Mouse (Mus musculus) bone marrow, adult 2 months (tissue): ENCODE results near the gene Gpank1. TPM values are rescaled to one million over a fixed set of nuclear protein-coding genes. Genes with fewer than 3 reads are reported as not detected.

Experiments used
- H3K27ac ChIP-seq: fragments of 200-500 bp; 2 replicates; pipeline ENCODE4 v1.5.1; 2012; ENCODE audit warnings: low read depth, mild to moderate bottlenecking, control low read depth, inconsistent platforms, low read length; ENCODE audit not compliant: control insufficient read depth, poor library complexity, insufficient read depth
- H3K4me1 ChIP-seq: fragments of 200-500 bp; 2 replicates; pipeline ENCODE4 v1.6.1; 2011; ENCODE audit warnings: low read length; ENCODE audit not compliant: control insufficient read depth, insufficient read depth
- H3K4me3 ChIP-seq: fragments of 200-500 bp; replicated peaks from 2 replicates; pipeline ENCODE3; 2011; ENCODE audit warnings: mild to moderate bottlenecking, low read depth, low read length, control low read depth; ENCODE audit not compliant: control insufficient read depth
- CTCF ChIP-seq: fragments of 200-500 bp; IDR thresholded peaks from 2 replicates; pipeline ENCODE4 v1.5.1; 2011; ENCODE audit warnings: low read length, control low read depth; ENCODE audit not compliant: control insufficient read depth, insufficient read depth
- POLR2A ChIP-seq: fragments of 200-500 bp; IDR thresholded peaks from 2 replicates; pipeline ENCODE4 v1.6.1; 2011; ENCODE audit warnings: low read depth, mild to moderate bottlenecking, control low read depth, low read length, borderline replicate concordance; ENCODE audit not compliant: control insufficient read depth
- WGBS: fragments of 180-500 bp; shearing (Covaris S2); methylation state at CpG from one replicate; pipeline ENCODE4 v1.1.7; 2018; 5-methylcytosine and 5-hydroxymethylcytosine counted together
- polyA plus RNA-seq: library from polyadenylated mRNA; stranded (reverse); fragments of >200 nt; gene quantifications from 2 replicates; pipeline ENCODE4 v1.2.4, GENCODE M21; 2011; ENCODE audit warnings: low replicate concordance; ENCODE audit not compliant: missing spikeins, insufficient read depth, insufficient read length

The Gpank1 gene
- polyA plus RNA-seq, 1 experiment = 39.0 TPM

- Histone ChIP-seq H3K4me1 (peaks cover 1% of the 10 kb centered on the region; the same call in 1 of the 2 replicates), H3K4me3 (no peak overlapping the region), H3K27ac (no peak overlapping the region)
- WGBS = 91% methylated on average over 16 of the region's 16 CpGs
- TF ChIP-seq POLR2A = no peak
- no peak for TF ChIP-seq CTCF
Measured at GRCm38 (mm10) chr17:35082841-35083576, 38.2 kb upstream of the Gpank1 start.

DNA sequence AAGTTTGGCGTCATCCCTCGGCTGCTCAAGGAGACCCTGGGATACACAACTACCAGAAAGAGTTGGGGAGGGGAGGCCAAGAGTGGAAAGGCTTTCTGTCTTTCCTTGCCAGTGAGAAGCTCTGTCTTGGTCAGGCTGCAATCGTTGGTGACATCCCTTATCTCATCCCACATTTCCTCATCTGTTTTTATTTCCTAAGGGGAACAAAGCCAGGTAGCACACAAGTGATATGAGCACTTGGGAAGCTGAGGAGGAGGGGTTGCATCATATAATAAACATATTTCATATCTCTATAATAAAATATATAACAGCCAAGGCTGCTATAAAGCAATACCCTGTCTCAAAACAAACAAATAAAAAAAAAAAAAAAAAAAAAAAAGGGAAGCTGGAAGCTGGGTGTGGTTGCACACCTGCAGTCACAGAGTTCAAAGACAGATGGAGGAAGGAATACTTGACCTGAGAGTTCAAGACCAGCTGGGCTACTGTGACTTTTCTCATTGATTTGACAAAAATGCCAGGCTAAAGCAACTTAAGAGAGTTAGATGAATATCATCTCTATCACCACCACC lies 37.2 kb upstream of the Gpank1 start:
- WGBS = 57% methylated on average over 3 of the region's 3 CpGs
- no peaks in the 10 kb centered on the region; the same call in none of the 2 replicates for H3K4me1 ChIP-seq
- no peak overlapping the region for H3K27ac ChIP-seq
- H3K4me3 ChIP-seq = no peak overlapping the region
- TF ChIP-seq POLR2A = no peak

- 59% methylated on average over 7 of the region's 7 CpGs for WGBS
- Histone ChIP-seq H3K27ac (0 out of 2 replicates have a peak within 1 kb of the TSS, but pooled peaks have one; percentile 9), H3K4me3 (peak within 1 kb of the TSS; percentile 15), H3K4me1 (no peaks in the 10 kb centered on the region; the same call in none of the 2 replicates)
- TF ChIP-seq CTCF (no peak), POLR2A (no peak)
Measured at GRCm38 (mm10) chr17:35085208-35085865, 35.9 kb upstream of the Gpank1 start, which contains the start of gene Ly6g6f. TSS of gene Ly6g6f (minus strand) at chr17:35085610.

- 31% methylated on average over 2 of the region's 2 CpGs for WGBS
- TF ChIP-seq POLR2A = no peak
- TF ChIP-seq CTCF = no peak
- H3K4me1 ChIP-seq = no peaks in the 10 kb centered on the region; the same call in none of the 2 replicates
Measured at GRCm38 (mm10) chr17:35088151-35088550, 33.1 kb upstream of the Gpank1 start.

DNA sequence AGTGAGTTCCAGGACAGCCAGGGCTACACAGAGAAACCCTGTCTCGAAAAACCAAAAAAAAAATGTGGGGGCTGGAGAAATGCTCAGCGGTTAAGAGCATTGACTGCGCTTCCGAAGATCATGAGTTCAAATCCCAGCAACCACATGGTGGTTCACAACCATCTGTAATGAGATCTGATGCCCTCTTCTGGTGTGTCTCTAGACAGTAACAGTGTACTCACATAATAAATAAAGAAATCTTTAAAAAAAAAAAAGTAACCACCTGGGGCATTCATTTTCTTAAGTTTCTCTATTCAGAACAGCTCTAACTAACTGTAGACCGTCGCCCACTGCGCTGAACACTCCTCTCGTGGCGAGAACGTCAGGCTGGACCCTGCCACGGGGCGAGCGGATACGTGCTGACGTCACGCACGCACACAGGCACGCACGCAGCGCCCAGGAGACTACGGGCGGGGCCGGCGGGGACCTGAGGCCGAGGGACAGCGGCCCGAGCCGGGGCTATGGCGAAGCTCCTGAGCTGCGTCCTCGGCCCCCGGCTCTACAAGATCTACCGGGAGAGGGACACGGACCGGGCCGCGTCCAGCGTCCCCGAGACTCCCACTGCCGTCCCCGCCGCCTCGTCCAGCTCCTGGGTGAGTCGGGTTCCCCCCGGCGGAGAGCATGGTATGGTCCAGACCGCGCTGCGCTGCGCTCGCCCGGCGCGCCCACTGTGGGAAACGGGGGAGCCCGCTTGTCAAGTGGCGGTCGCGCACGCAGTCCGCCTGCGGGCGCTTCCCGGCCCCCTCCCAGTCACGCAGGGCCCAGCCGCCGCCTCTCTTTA lies 32.2 kb upstream of the Gpank1 start, which contains the start of gene Abhd16a:
Abhd16a (plus strand) TSS at position 439 of the 820 bp plus-strand sequence.
- TF ChIP-seq CTCF = no peak
- TF ChIP-seq POLR2A = peak; percentile 82; the same call in 1 of the 2 replicates
- Histone ChIP-seq H3K4me1 (no peaks in the 10 kb centered on the region; the same call in none of the 2 replicates), H3K27ac (peak within 1 kb of the TSS; percentile 97), H3K4me3 (peak within 1 kb of the TSS; percentile 71)
- WGBS = 2% methylated on average over 67 of the region's 67 CpGs

More at GRCm38 (mm10) chr17:35088151-35088550, 33.1 kb upstream of the Gpank1 start:
- Histone ChIP-seq H3K4me3 (no peak overlapping the region), H3K27ac (no peak overlapping the region)

DNA sequence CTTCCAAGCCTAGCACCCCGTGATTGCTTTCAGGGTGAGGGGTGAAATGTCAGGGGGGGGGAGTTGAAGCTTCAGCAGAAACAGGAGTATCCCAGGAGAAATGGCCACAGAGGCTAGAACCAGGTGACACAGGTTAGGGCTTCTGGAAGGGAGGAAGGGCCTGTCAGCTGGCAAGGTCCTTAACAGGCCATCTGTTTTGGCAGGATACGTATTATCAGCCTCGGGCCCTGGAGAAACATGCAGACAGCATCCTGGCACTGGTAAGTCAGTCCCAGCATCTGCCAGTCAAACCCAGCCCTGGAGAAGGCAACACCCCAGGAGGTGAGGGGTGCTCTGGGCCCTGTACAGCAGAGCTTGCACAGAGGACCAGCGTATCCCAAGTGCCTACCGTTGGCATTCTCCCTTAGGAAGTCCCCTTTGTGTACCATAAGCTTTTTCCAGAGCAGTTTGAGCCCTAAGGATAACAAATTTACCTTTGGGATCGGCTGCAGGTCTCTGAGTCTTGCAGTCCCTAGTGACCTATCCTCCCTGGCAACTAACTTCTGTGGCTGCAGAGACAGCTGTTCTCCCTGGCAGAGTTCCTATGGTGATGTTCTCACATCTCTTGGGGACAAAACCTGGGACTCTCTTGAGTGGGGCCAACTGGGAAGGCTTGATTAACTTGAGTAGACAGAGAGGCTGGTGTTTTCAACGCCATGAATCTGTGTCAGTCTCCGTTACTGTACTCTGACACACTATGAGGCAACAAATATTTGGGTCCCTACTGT lies 30.9 kb upstream of the Gpank1 start:
- H3K4me1 ChIP-seq = no peaks in the 10 kb centered on the region; the same call in 1 of the 2 replicates
- peak overlapping the region; percentile 14 for H3K27ac ChIP-seq
- no peak for TF ChIP-seq CTCF
- peak; percentile 50; the same call in 1 of the 2 replicates for TF ChIP-seq POLR2A
- H3K4me3 ChIP-seq = peak overlapping the region; percentile 44
- 65% methylated on average over 8 of the region's 8 CpGs for WGBS
